Mouse (Mus musculus): ENCODE data around the gene Dclk2.

DNA sequence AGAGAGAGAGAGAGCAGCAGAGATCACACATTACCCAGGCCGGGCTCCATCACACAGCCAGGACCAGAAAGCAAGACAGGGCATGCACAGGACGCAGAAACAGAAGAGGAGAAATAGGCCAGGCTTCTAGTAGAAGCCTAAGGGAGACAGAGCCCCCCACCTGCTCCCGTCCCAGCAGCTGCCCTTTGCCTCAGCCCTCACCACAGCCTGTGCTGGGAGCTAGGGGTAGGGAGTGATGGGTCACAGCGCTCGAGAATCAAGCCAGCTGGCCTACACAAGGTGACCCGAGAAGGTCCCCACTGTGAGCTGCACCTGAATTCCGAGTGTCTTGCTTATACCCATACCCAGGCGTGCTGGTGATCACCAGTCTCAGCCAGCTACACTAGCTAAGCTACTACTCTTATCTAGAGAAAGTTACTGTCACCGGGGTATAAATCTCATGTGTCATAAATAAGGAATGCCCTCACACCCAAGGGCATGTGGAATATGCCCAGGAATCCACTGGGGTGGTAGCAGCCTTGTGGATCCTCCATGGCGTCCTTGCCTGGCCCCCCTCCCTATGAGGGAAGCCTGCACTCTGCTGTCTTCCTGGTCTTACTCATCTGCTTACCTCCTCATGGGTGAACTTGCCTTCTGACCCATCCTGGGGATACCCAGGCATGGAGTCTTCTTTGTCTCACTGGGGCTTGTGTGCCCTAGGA is 133.1 kb downstream of the Dclk2 start:
- no peak for TF ChIP-seq CTCF (IDR thresholded peaks at IDR 0.05; ENCODE audit: extremely low read depth, insufficient read depth, low read length)
- TF ChIP-seq POLR2A (IDR thresholded peaks at IDR 0.05; ENCODE audit: extremely low read depth, insufficient read depth, low read length), result no peak

All from cortical plate, adult 2 months (tissue).